ENCODE assay signal across 12 mouse cellular contexts in the genomic region with DNA sequence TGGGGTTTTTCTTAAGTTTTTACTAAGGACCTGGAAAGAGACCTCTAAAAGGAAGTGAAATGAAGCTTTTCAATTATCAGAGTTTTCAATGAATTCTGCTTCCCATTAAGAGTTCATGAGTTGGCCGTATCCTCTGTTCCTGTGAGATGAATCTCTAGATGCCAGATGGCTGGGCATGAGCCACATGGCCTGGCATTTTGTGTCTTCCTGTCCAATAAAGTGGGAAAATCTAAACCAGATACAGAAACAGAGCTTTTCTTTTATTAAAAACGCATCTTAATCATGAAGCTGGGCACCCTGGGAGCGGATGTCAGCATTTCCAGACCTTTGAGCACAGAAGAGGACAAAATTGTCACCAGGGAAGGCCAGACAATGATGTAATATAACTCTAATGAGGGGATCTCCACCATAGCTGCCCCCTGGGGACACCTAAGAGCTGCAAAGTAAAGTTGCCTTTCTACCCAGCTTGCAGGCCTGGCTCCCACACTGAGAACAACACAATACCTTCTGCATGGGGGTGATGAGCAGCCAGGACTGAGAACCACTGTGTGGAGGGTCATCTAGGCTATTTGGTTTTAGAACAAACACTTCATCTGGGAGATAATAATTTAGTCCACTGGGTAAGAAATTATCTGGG.
DNase-seq lines count a peak whose midpoint lies in the region; TF ChIP-seq lines count a peak whose summit lies in the region.
"Had no signal": no experiment of that assay in that cellular context is flagged by ENCODE, and none has a peak within 500 bp of the region (broad histone marks: within the 10 kb centered on the region; RNA-seq: fewer than 3 reads in every experiment).

No protein-coding gene starts in this region.

- TF ChIP-seq POLR2A in thymus, adult 2 months (IDR thresholded peaks at IDR 0.05; ENCODE audit: control insufficient read depth, extremely low read depth, insufficient read depth, low read length, poor library complexity) = no peak

- no peak overlapping the region for H3K27ac ChIP-seq in thymus, adult 2 months (ENCODE audit: control insufficient read depth, insufficient read depth, low read length)
- H3K27ac ChIP-seq: hindbrain, embryonic 12.5 days; liver, embryonic 15.5 days had no signal

- no peaks in the 10 kb centered on the region for H3K36me3 ChIP-seq in thymus, adult 2 months (ENCODE audit: control insufficient read depth, insufficient read depth, low read length)
- H3K36me3 ChIP-seq: hindbrain, embryonic 12.5 days; liver, embryonic 15.5 days had no signal

- intact Hi-C loops in left cerebral cortex, postnatal 36 days (cut with DNase I) = no loop called here

- 91% methylated on average over 3 of the region's 3 CpGs for WGBS in thymus, adult 2 months

- no peak for TF ChIP-seq CTCF in thymus, adult 2 months (IDR thresholded peaks at IDR 0.05; ENCODE audit: borderline replicate concordance, control insufficient read depth, extremely low read depth, insufficient read depth, low read length, poor library complexity)

- H3K4me3 ChIP-seq in thymus, adult 2 months (ENCODE audit: control insufficient read depth, insufficient read depth, low read length) = no peak overlapping the region
- H3K4me3 ChIP-seq: hindbrain, embryonic 12.5 days; liver, embryonic 15.5 days had no signal

- DNase-seq in layer of hippocampus, adult 11-12 months (ENCODE audit: low spot score) = peak; percentile 22
- DNase-seq in layer of hippocampus, postnatal 10 days (ENCODE audit: low spot score in 2 of 2) = no peak
- peak; percentile 88 for DNase-seq in brain, adult 2 months (ENCODE audit: low read depth, low spot score)
- DNase-seq in cerebellum, adult 9-10 months = peak; percentile 76
- DNase-seq in layer of hippocampus, adult 8-10 months (ENCODE audit: low spot score in 2 of 2) = peak; percentile 21
- no peak for DNase-seq in left cerebral cortex, postnatal 36 days (ENCODE audit: low spot score in 2 of 2)
- no peak for DNase-seq in thymus, adult 2 months
- DNase-seq: adrenal gland, adult 8-10 months; kidney, postnatal 25 days; thymus, adult 18-20 months had no signal

- H3K27me3 ChIP-seq in thymus, adult 2 months (ENCODE audit: control insufficient read depth, insufficient read depth, low read length) = no peaks in the 10 kb centered on the region
- H3K27me3 ChIP-seq: hindbrain, embryonic 12.5 days; liver, embryonic 15.5 days had no signal

- H3K4me1 ChIP-seq in thymus, adult 2 months (replicated peaks; ENCODE audit: control insufficient read depth, insufficient read depth, low read length) = no peaks in the 10 kb centered on the region
- H3K4me1 ChIP-seq: hindbrain, embryonic 12.5 days; liver, embryonic 15.5 days had no signal

Comparison
In these comparisons a context has a peak if more than half of its experiments do, and no peak if none do; other contexts are left out.
1. DNase-seq: peak in layer of hippocampus, adult 11-12 months (single experiment), brain, adult 2 months (single experiment), cerebellum, adult 9-10 months (single experiment) and layer of hippocampus, adult 8-10 months (2 of 2); none in layer of hippocampus, postnatal 10 days (0 of 2), left cerebral cortex, postnatal 36 days (0 of 2) and thymus, adult 2 months (single experiment).